Mouse (Mus musculus): ENCODE results near the gene Vil1.
A peak's percentile ranks its signal among the peaks of the same experiment; 100 is the strongest.

DNA sequence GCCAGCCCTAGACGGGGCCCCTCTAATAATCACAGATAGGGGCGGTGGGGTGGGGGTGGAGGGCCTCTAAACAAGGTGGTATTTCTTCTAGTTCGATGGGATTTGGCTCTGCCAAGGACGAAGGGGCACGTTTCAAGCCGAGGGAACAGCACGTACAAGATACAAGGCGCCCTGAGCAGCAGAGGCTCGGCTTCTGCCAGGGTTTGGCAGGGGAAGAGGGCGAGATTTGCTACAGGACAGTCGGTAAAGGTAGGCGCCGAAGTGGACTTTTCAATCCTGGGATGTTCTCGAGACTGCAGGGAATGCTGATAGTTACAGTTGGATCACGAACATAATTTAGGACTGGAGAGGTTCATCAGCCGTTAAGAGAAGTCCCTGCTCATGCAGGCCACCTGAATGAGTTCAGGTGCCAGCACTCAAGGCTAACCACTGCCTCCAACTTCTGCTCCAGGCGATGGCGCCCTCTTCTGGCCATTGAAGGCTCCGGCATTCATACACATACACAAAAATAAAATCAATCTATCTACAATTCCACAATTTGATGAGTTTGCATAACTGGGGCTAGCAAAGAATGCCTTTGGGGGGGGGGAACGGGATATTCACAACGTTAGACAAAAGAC is 18.8 kb upstream of the Vil1 start:
- TF ChIP-seq CTCF (IDR thresholded peaks at IDR 0.05; ENCODE audit: low read depth, low read length): peak; percentile 87
- no peak for TF ChIP-seq POLR2A (IDR thresholded peaks at IDR 0.05; ENCODE audit: extremely low read depth, insufficient read depth, low read length)
